Mouse (Mus musculus) olfactory bulb, adult 2 months (tissue): Measurements from ENCODE around the gene Gm21972.

ENCODE experiments used
- CTCF ChIP-seq: fragments of 200-500 bp; IDR thresholded peaks from 2 replicates; pipeline ENCODE4 v1.5.1; 2012; ENCODE audit warnings: low read depth, mild to moderate bottlenecking, low read length, moderate library complexity; ENCODE audit not compliant: insufficient read depth
- POLR2A ChIP-seq: fragments of 200-500 bp; IDR thresholded peaks from 2 replicates; pipeline ENCODE4 v1.6.1; 2012; ENCODE audit warnings: mild to moderate bottlenecking, low read depth, low read length, moderate library complexity; ENCODE audit not compliant: insufficient read depth

DNA sequence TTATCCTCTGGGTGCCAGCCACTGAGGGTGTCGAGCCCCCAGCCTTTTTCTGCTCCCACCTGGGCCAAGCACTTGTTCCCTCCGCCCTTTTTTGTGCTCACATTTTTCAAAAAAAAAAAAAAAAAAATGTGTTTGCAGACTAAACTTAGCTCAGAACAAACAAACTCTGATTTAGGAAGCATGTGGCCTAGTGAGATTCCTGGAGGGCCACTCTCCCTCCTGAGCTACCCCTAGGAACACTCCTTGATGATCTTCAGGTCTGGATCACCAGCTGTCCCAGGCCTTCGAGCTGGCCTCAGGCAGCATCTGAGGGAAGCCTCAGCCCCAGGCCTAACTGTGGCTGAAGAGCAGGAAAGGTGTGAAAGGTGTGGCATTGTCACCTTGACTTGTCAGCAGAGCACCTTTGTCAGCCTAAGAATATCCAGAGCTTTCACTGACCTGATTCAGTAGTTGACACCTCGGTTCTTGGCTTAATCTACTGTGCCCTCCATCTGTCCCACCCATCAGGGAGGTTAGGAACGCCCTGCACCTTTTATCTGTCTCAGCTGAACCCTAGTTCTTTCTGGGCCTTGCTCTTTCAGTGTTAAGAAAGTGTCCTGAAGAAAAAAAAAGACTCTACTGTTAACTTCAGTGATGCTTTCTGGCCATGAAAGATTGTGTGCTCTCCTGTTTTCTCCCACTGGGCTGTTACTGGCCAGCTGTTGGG is 48.7 kb downstream of the Gm21972 start:
- TF ChIP-seq CTCF, result no peak
- TF ChIP-seq POLR2A, result no peak
